8 mouse cellular contexts compared by ENCODE assay signal in the genomic region with DNA sequence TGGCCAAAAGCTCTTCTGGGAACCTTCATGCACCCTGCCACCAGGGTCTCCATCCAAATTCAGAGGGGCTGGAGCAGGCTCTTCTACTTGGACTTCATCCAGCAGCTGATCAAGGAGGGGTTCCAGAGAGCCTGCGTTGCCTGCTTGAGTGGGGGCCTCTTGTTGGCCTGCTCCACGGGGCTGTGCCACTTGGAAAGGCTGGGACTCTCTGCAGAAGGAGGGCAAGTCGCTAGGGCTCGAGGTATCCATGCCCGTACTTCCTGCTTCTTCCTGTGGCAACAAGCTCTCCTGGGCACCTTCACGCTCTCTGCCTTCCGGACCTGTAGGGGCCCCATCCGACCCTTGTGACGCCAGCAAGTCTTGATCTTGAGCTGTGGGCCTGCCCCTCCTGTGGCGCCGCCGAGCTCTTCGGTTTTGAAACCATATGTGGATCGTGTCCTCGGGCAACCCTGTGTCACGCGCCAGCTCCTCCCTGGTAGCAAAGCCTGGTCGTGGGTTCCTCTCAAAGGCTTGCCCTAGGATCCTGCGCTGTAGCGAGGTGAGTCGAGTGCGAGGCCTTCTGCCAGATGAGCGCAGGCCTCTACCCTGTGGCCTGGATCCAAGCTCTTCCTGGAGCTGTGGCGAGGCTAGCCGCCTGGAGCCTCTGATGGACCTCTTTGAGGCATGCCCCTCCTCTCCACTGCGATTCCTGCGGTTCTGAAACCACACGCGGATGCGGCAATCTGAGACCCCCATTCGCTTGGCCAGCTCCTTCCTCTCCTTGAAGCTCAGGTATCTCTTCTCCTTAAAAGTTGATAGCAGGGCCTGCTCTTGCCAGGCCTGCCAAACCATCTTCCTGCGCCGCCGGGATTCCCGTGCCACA. TPM values are rescaled to one million over a fixed set of nuclear protein-coding genes. Genes with fewer than 3 reads are reported as not detected.
DNase-seq lines count a peak whose midpoint lies in the region; ATAC-seq and TF ChIP-seq lines count a peak whose summit lies in the region.
"Not testable (repeated sequence)": the region's sequence is repeated elsewhere in the genome, so short reads cannot be mapped to it uniquely, and the experiment has no call there.

No protein-coding gene starts in this region.

- not testable (repeated sequence) for TF ChIP-seq EP300 in liver, embryonic 14.5 days (IDR thresholded peaks at IDR 0.05; ENCODE audit: low read depth); stomach, postnatal 0 days (optimal IDR thresholded peaks at IDR 0.05)

- not testable (repeated sequence) for H3K9me3 ChIP-seq in E14TG2a.4 (ENCODE audit: low read length); liver, embryonic 14.5 days (ENCODE audit: control insufficient read depth, low read length)
- H3K9me3 ChIP-seq in forebrain, postnatal 0 days (ENCODE audit: low read length), result peaks cover 20% of the 10 kb centered on the region
- peaks cover 12% of the 10 kb centered on the region for H3K9me3 ChIP-seq in stomach, postnatal 0 days (ENCODE audit: control insufficient read depth, low read length)

- TF ChIP-seq CTCF in E14TG2a.4 (conservative IDR thresholded peaks at IDR 0.05; ENCODE audit: low read length); forebrain, postnatal 0 days (IDR thresholded peaks at IDR 0.05; ENCODE audit: low read depth); liver, embryonic 14.5 days (IDR thresholded peaks at IDR 0.05; ENCODE audit: low read depth); stomach, postnatal 0 days (IDR thresholded peaks at IDR 0.05; ENCODE audit: low read depth): not testable (repeated sequence)

- H3K27ac ChIP-seq in forebrain, postnatal 0 days (ENCODE audit: low read depth, low read length); liver, embryonic 14.5 days; stomach, postnatal 0 days (replicated peaks): not testable (repeated sequence)

- H3K27me3 ChIP-seq in E14TG2a.4 (ENCODE audit: insufficient read depth, low read length), result peaks cover 33% of the 10 kb centered on the region
- H3K27me3 ChIP-seq in forebrain, postnatal 0 days (ENCODE audit: insufficient read depth, low read length); liver, embryonic 14.5 days (ENCODE audit: control insufficient read depth, insufficient read depth, low read length); stomach, postnatal 0 days (ENCODE audit: control insufficient read depth, insufficient read depth, low read length): not testable (repeated sequence)

- intact Hi-C loops in heart, postnatal 25 days (cut with DNase I), result not testable (repeated sequence)

- not testable (repeated sequence) for H3K4me2 ChIP-seq in forebrain, postnatal 0 days (ENCODE audit: low read depth); liver, embryonic 14.5 days (ENCODE audit: low read depth); stomach, postnatal 0 days (replicated peaks; ENCODE audit: low read depth)

- DNase-seq in cerebellum, adult 18-20 months, result peak; percentile 66 to 68
- DNase-seq in forebrain, postnatal 0 days, result peak; percentile 11
- peak; percentile 82 for DNase-seq in heart, postnatal 25 days (ENCODE audit: low spot score)
- peak; percentile 52 to 54 for DNase-seq in kidney, postnatal 36 days
- not testable (repeated sequence) for DNase-seq in liver, embryonic 14.5 days (ENCODE audit: low read depth in 3 of 3, low spot score in 3 of 3)
- DNase-seq in neural tube, embryonic 10.5 days (ENCODE audit: extremely low spot score, low spot score), result peak; percentile 70
- peak; percentile 74 for DNase-seq in stomach, postnatal 0 days (ENCODE audit: low spot score)

- peaks cover 15% of the 10 kb centered on the region for H3K4me1 ChIP-seq in E14TG2a.4 (replicated peaks; ENCODE audit: low read depth, low read length)
- not testable (repeated sequence) for H3K4me1 ChIP-seq in forebrain, postnatal 0 days (ENCODE audit: insufficient read depth); liver, embryonic 14.5 days (replicated peaks; ENCODE audit: control insufficient read depth in 2 of 2, insufficient read depth in 2 of 2, low read length in 1 of 2); stomach, postnatal 0 days (replicated peaks; ENCODE audit: control insufficient read depth, insufficient read depth)

- not testable (repeated sequence) for H3K9ac ChIP-seq in forebrain, postnatal 0 days; liver, embryonic 14.5 days (replicated peaks); stomach, postnatal 0 days (ENCODE audit: low read length)

- H3K4me3 ChIP-seq in E14TG2a.4 (replicated peaks; ENCODE audit: low read length), result peak overlapping the region; percentile 30
- not testable (repeated sequence) for H3K4me3 ChIP-seq in forebrain, postnatal 0 days (ENCODE audit: low read depth, low read length); liver, embryonic 14.5 days (ENCODE audit: insufficient read depth in 1 of 2, low read depth in 2 of 2, low read length in 2 of 2); stomach, postnatal 0 days (ENCODE audit: low read depth, low read length)

- H3K36me3 ChIP-seq in E14TG2a.4 (ENCODE audit: insufficient read depth, low read length); forebrain, postnatal 0 days (ENCODE audit: insufficient read depth); liver, embryonic 14.5 days (replicated peaks; ENCODE audit: control insufficient read depth, insufficient read depth, low read depth); stomach, postnatal 0 days (ENCODE audit: control insufficient read depth, insufficient read depth, low read length): not testable (repeated sequence)

- 90% methylated on average over 31 of the region's 35 CpGs for WGBS in forebrain, postnatal 0 days
- 76% methylated on average over 31 of the region's 35 CpGs for WGBS in liver, embryonic 14.5 days (ENCODE audit: insufficient replicate concordance)
- 88% methylated on average over 28 of the region's 35 CpGs for WGBS in stomach, postnatal 0 days

- ATAC-seq in forebrain, postnatal 0 days, result peak; percentile 71
- ATAC-seq in liver, embryonic 14.5 days (ENCODE audit: insufficient read depth), result peak; percentile 66
- ATAC-seq in stomach, postnatal 0 days (ENCODE audit: low FRiP score, low TSS enrichment), result peak; percentile 85

RNA-seq across cellular contexts. Expression of a gene that starts 0.5 kb away (rescaled TPM):
- total RNA-seq in forebrain, postnatal 0 days (2014; rRNA removed), result 0.76 TPM in 1 of 2 replicates, not detected in the other
- polyA plus RNA-seq in forebrain, postnatal 0 days (2015; fragmentation: Nextera tagmentation; extraction: Ambion mirVana), result not detected in 2 replicates
- total RNA-seq in heart, postnatal 25 days (2021), result not detected
- polyA plus RNA-seq in liver, embryonic 14.5 days (2012; rRNA removed), result not detected in 2 replicates
- not detected in 2 replicates for polyA plus RNA-seq in liver, embryonic 14.5 days (2014; fragmentation: Nextera tagmentation; extraction: Ambion mirVana)
- polyA plus RNA-seq in stomach, postnatal 0 days (2015; fragmentation: Nextera tagmentation; extraction: Ambion mirVana), result 0.67 TPM in 1 of 2 replicates, not detected in the other

RNA-seq across cellular contexts. Expression of a gene that starts 4.5 kb away (rescaled TPM):
- total RNA-seq in forebrain, postnatal 0 days (2014; rRNA removed), result not detected in 2 replicates
- polyA plus RNA-seq in forebrain, postnatal 0 days (2015; fragmentation: Nextera tagmentation; extraction: Ambion mirVana), result not detected in 2 replicates
- not detected for total RNA-seq in heart, postnatal 25 days (2021)
- polyA plus RNA-seq in liver, embryonic 14.5 days (2012; rRNA removed), result not detected in 2 replicates
- polyA plus RNA-seq in liver, embryonic 14.5 days (2014; fragmentation: Nextera tagmentation; extraction: Ambion mirVana), result not detected in 2 replicates
- polyA plus RNA-seq in stomach, postnatal 0 days (2015; fragmentation: Nextera tagmentation; extraction: Ambion mirVana), result not detected in 2 replicates

RNA-seq across cellular contexts. Expression of a gene that starts 7.3 kb away (rescaled TPM):
- total RNA-seq in forebrain, postnatal 0 days (2014; rRNA removed), result not detected in 2 replicates
- not detected in 2 replicates for polyA plus RNA-seq in forebrain, postnatal 0 days (2015; fragmentation: Nextera tagmentation; extraction: Ambion mirVana)
- not detected for total RNA-seq in heart, postnatal 25 days (2021)
- polyA plus RNA-seq in liver, embryonic 14.5 days (2012; rRNA removed), result not detected in 2 replicates
- polyA plus RNA-seq in liver, embryonic 14.5 days (2014; fragmentation: Nextera tagmentation; extraction: Ambion mirVana), result not detected in 2 replicates
- polyA plus RNA-seq in stomach, postnatal 0 days (2015; fragmentation: Nextera tagmentation; extraction: Ambion mirVana), result 0.34 TPM in 1 of 2 replicates, not detected in the other

RNA-seq across cellular contexts. Expression of a gene that starts 23.3 kb away (rescaled TPM):
- 33.9 and 36.7 TPM in 2 replicates for total RNA-seq in forebrain, postnatal 0 days (2014; rRNA removed)
- 67.0 and 96.5 TPM in 2 replicates for polyA plus RNA-seq in forebrain, postnatal 0 days (2015; fragmentation: Nextera tagmentation; extraction: Ambion mirVana)
- 10 to 100 TPM; 28.5 to 33.6 TPM for total RNA-seq in heart, postnatal 25 days (2021)
- 5.8 and 9.4 TPM in 2 replicates for polyA plus RNA-seq in liver, embryonic 14.5 days (2012; rRNA removed)
- polyA plus RNA-seq in liver, embryonic 14.5 days (2014; fragmentation: Nextera tagmentation; extraction: Ambion mirVana), result 20.1 and 20.6 TPM in 2 replicates
- 49.7 and 65.7 TPM in 2 replicates for polyA plus RNA-seq in stomach, postnatal 0 days (2015; fragmentation: Nextera tagmentation; extraction: Ambion mirVana)
